Mouse (Mus musculus) liver, postnatal 0 days (tissue): ENCODE measurements around the gene Ldhal6b.

ENCODE experiments used
- CTCF ChIP-seq: sonication (generic); IDR thresholded peaks from 2 replicates; pipeline ENCODE4 v1.5.1; 2016; ENCODE audit warnings: antibody characterized with exemption, low read depth
- EP300 ChIP-seq: IDR thresholded peaks from 2 replicates; pipeline ENCODE4 v1.6.1; 2016; ENCODE audit warnings: antibody characterized with exemption, low read depth, mild to moderate bottlenecking

GRCm38 (mm10) chr17:5453657-5454056, 35.1 kb upstream of the Ldhal6b start:
- TF ChIP-seq CTCF = no peak
- no peak for TF ChIP-seq EP300
